Mouse (Mus musculus) left cerebral cortex, adult 8-10 months (tissue): ENCODE measurements around the gene Dcaf12. TPM values are rescaled to one million over a fixed set of nuclear protein-coding genes. Genes with fewer than 3 reads are reported as not detected.

Source experiments
- DNase-seq, 2 experiments: peaks; one replicate each; pipeline ENCODE4 v3.0.0; 2022; ENCODE audit warnings: low spot score in 2 of 2
- total RNA-seq, 4 experiments: library from RNA; stranded (reverse); gene quantifications; 2 replicates each; pipeline ENCODE4 v1.2.4; 2022

The Dcaf12 gene
- total RNA-seq, 4 experiments from 2014 or later: 37.5 to 39.5 (median 38.6) TPM

DNA sequence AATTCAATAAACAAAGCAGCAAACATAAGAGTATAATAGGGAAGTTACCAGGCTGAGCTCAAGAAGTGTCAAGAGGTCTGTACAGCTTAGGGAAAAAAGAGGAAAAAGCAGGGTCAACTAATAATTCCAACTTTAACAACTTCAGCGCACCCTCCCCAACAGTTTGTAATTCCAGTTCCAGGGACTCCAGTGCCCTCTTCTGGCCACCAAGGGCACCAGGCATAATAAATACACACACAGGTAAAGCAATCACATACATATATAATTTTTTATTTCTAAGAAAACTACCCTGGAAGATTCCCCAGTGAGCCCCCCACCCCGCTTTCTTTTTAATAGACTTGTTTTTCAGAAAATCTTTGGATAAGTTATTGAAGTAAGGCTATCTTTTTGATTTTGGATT is 69.3 kb downstream of the Dcaf12 start:
- no peak for DNase-seq

Other genes with a start within 250 kb of the Dcaf12 start
- not detected for gene Aqp3, start 216.7 kb downstream of the Dcaf12 start, total RNA-seq
- gene Nol6, start 190.4 kb downstream of the Dcaf12 start, total RNA-seq: 10 to 100 TPM; 90.4 to 97.6 (median 95.2) TPM
- 100 to 1,000 TPM in 1 of 4 experiments, 10 to 100 TPM in 3; 85.5 to 101 (median 86.4) TPM for gene Ube2r2, start 179.1 kb downstream of the Dcaf12 start, total RNA-seq
- gene Ubap2, start 39.7 kb downstream of the Dcaf12 start, total RNA-seq: 10 to 100 TPM; 38.8 to 46.3 (median 45.3) TPM
- 10 to 100 TPM; 45.2 to 54.3 (median 49.9) TPM for gene Ubap1, start 34.1 kb upstream of the Dcaf12 start, total RNA-seq
- gene Kif24, start 150.0 kb upstream of the Dcaf12 start, total RNA-seq: 1 to 10 TPM in 3 of 4 experiments, under 1 TPM in 1; 0.72 to 1.8 (median 1.3) TPM
- gene Nudt2, start 150.3 kb upstream of the Dcaf12 start, total RNA-seq: 10 to 100 TPM; 29.4 to 32.6 (median 30.5) TPM
- 10 to 100 TPM; 20.9 to 26.5 (median 23.3) TPM for gene AI464131, start 188.2 kb upstream of the Dcaf12 start, total RNA-seq
- 1 to 10 TPM; 2.7 to 5.7 (median 4.3) TPM for gene 1110017D15Rik, start 202.4 kb upstream of the Dcaf12 start, total RNA-seq